Mouse (Mus musculus): ENCODE data around the gene Olfr868. TPM values are rescaled to one million over a fixed set of nuclear protein-coding genes. Genes with fewer than 3 reads are reported as not detected.

Olfr868 gene
- total RNA-seq (2021) = not detected

GRCm38 (mm10) chr9:20098326-20098725 lies at the start of gene Olfr868:
TSS of gene Olfr868 (plus strand) at chr9:20098626.
- no peak for DNase-seq (ENCODE audit: extremely low spot score in 1 of 2, low spot score in 1 of 2)

- DNase-seq (ENCODE audit: extremely low spot score in 1 of 2, low spot score in 1 of 2) = no peak
Observed at GRCm38 (mm10) chr9:20057462-20057861, 41.0 kb upstream of the Olfr868 start, which contains the start of gene Olfr867. TSS of gene Olfr867 (minus strand) at chr9:20057562.

GRCm38 (mm10) chr9:20070236-20070635 lies 28.2 kb upstream of the Olfr868 start:
- no peak for DNase-seq (ENCODE audit: extremely low spot score in 1 of 2, low spot score in 1 of 2)

- no peak for DNase-seq (ENCODE audit: extremely low spot score in 1 of 2, low spot score in 1 of 2)
Observed at GRCm38 (mm10) chr9:20071291-20071690, 27.1 kb upstream of the Olfr868 start.

GRCm38 (mm10) chr9:20073523-20074177 lies 24.8 kb upstream of the Olfr868 start:
- DNase-seq (ENCODE audit: extremely low spot score in 1 of 2, low spot score in 1 of 2) = no peak

GRCm38 (mm10) chr9:20128709-20129108 lies 30.3 kb downstream of the Olfr868 start, which contains the start of gene Olfr869:
TSS of gene Olfr869 (plus strand) at chr9:20129009.
- no peak for DNase-seq (ENCODE audit: extremely low spot score in 1 of 2, low spot score in 1 of 2)

- no peak for DNase-seq (ENCODE audit: extremely low spot score in 1 of 2, low spot score in 1 of 2)
Observed at GRCm38 (mm10) chr9:20149706-20150105, 51.3 kb downstream of the Olfr868 start.

Other genes with a start within 250 kb of the Olfr868 start
- gene Olfr860, start 248.9 kb upstream of the Olfr868 start, total RNA-seq (2021) = not detected
- gene Olfr862, start 210.6 kb upstream of the Olfr868 start, total RNA-seq (2021) = not detected
- gene Olfr77, start 181.8 kb upstream of the Olfr868 start, total RNA-seq (2021) = not detected
- not detected for gene Olfr866, start 70.6 kb upstream of the Olfr868 start, total RNA-seq (2021)
- gene Olfr867, start 41.1 kb upstream of the Olfr868 start, total RNA-seq (2021) = not detected
- gene Olfr869, start 30.4 kb downstream of the Olfr868 start, total RNA-seq (2021) = not detected
- gene Olfr870, start 75.4 kb downstream of the Olfr868 start, total RNA-seq (2021) = not detected
- gene Olfr871, start 113.6 kb downstream of the Olfr868 start, total RNA-seq (2021) = not detected
- not detected for gene Olfr872, start 138.5 kb downstream of the Olfr868 start, total RNA-seq (2021)
- gene Olfr39, start 183.7 kb downstream of the Olfr868 start, total RNA-seq (2021) = not detected
- not detected for gene Olfr873, start 199.9 kb downstream of the Olfr868 start, total RNA-seq (2021)
- gene Olfr18, start 237.5 kb downstream of the Olfr868 start, total RNA-seq (2021) = not detected

All from layer of hippocampus, postnatal 25 days (tissue).